Mouse (Mus musculus): ENCODE data around the gene Mrrf. TPM values are rescaled to one million over a fixed set of nuclear protein-coding genes. Genes with fewer than 3 reads are reported as not detected.

Mrrf gene
- polyA plus RNA-seq, 1 experiment: 54.0 TPM

DNA sequence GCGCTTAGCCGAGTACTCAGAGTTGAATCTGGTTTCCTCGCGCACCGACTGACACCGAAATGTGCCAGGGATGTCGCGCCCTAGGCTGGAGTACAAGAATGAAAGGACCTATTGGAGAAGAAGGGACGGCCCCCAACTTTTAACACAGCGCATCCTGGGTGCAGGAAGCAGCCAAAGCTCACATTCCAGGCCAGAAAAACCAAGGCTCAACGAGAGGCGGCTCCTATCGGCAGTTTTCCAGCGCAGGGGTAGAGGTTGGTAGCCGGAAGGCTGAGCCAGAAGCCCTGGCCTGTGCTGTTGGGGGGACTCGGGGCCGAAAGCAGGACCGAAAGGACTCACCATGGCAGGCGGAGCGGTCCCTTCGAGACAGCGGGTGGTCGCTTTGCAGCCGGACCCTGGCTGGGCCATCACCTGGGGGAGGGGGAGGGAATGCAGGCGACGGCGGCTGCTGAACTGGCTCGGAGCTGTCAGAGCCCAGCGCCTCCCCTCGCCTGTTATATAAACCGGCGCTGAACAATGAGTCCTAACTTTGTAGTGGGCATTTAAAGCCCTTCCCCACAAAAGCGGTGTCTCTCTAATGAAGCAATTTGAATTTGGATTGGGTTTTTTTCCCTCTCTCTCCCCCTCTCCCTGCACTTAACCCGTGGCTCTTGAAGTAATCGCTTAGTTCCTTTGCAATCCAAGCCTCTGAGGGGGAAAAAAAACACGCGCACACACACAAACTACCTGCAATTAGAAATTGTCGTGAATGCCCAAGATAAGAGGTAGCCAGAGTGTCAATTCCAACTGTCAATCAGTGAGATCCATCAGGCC, 32.4 kb upstream of the Mrrf start:
- Histone ChIP-seq H3K27ac (ENCODE audit: insufficient read depth, low read depth, low read length) (no peak overlapping the region), H3K36me3 (ENCODE audit: control insufficient read depth, insufficient read depth, low read length) (no peaks in the 10 kb centered on the region), H3K27me3 (replicated peaks; ENCODE audit: control insufficient read depth, insufficient read depth, low read length) (peaks cover 5% of the 10 kb centered on the region), H3K4me3 (ENCODE audit: insufficient read depth, low read depth, low read length) (peak overlapping the region; percentile 29), H3K4me1 (ENCODE audit: control insufficient read depth, insufficient read depth, low read length) (peaks cover 3% of the 10 kb centered on the region; the same call in 1 of the 2 replicates)
- 8% methylated on average over 38 of the region's 38 CpGs for WGBS
- peak; percentile 24 for DNase-seq
- TF ChIP-seq CTCF (conservative IDR thresholded peaks at IDR 0.05; ENCODE audit: insufficient read depth, insufficient read length, low read depth, low read length) (no peak), POLR2A (IDR thresholded peaks at IDR 0.05; ENCODE audit: low read depth, low read length) (no peak)

DNA sequence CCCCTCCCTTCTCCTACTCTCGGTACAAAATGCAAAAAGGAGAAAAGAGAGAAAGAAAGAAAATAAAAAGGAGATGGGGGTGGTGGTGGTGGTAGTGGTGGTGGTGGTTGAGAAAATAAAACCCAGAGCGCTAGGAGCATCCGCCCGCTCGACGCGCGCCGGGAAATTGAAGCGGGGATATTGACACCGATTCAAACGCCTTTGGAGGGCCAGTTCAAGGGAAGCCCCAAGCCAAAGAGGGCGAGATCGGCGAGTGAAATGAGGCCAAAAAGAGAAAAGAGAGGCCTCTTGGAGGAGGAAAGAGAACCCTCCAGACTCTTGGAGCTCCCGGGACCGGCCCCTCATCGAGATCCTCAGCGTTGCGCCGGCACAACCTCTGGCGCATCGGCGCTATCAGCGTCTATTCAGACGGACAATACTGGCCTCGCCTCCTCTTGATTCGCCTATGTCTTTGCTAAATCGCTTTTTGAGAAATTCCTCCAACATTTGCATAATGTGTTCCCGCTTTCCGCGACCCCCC, 31.7 kb upstream of the Mrrf start:
- DNase-seq: no peak
- H3K36me3 ChIP-seq (ENCODE audit: control insufficient read depth, insufficient read depth, low read length): no peaks in the 10 kb centered on the region
- peaks cover 3% of the 10 kb centered on the region; the same call in 1 of the 2 replicates for H3K4me1 ChIP-seq (ENCODE audit: control insufficient read depth, insufficient read depth, low read length)
- H3K27me3 ChIP-seq (replicated peaks; ENCODE audit: control insufficient read depth, insufficient read depth, low read length): peaks cover 5% of the 10 kb centered on the region
- H3K4me3 ChIP-seq (ENCODE audit: insufficient read depth, low read depth, low read length): peak overlapping the region; percentile 31
- H3K27ac ChIP-seq (ENCODE audit: insufficient read depth, low read depth, low read length): no peak overlapping the region
- TF ChIP-seq CTCF (conservative IDR thresholded peaks at IDR 0.05; ENCODE audit: insufficient read depth, insufficient read length, low read depth, low read length) (no peak), POLR2A (IDR thresholded peaks at IDR 0.05; ENCODE audit: low read depth, low read length) (no peak)
- WGBS: 3% methylated on average over 32 of the region's 32 CpGs

DNA sequence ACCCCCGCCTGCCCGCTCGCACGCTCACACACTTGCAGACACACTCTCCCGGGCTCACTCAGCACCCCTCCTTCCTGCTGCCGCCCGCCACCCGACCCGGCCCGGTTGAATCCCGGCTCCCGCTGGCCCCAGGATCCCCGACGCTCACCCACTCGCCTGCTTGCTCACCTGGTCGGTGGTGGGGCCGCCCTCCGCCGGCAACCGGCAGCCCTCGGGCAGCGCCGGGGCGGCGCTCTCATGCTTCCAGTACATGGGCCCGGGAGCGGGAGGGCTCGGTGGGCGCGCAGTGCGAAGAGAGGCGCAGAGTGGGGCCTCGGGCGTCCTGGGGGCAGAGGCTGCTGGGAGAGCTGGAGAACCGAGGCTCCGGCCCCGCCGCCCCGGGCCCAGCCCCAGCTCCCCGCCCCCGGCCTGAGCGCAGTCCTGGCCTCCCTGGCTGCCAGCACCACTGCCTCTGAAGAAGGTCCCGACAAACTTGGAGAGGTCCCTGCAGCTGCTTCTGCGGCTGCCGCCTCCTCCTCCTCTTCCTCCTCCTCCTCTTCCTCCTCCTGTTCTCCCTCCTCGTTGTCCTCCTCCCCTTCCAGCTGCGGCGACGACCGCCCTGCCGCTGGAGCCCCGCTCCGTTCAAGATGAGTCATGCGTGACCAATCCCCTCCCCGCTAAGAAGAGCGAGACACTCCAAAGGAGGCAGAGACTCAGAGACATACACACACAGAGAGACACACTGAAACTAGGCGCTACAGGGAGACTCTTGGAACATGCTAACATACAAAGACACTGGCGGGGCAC, 31.0 kb upstream of the Mrrf start, which contains the start of gene Lhx6:
Gene Lhx6, minus strand, starts transcription at position 453 of the 786 bp plus-strand sequence.
- peak within 1 kb of the TSS; percentile 31 for H3K4me3 ChIP-seq (ENCODE audit: insufficient read depth, low read depth, low read length)

DNA sequence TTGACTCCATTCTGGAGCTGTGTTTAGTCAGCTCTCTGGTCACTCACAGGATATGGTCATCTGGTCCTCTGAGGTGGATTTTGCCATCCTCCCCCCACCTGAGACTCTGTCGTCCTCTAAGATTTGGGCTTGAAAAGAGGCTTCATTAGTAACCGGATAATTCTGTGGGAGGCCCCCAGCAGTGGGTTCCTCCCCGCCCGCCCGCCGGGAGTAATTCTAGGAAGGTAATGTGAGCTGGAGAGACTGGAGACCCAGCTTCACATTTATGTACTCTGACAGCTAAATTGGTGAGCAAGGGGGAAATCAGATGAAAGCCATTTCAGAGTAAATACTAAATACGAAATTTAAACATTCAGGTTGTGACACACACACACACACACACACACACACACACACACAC, 27.6 kb upstream of the Mrrf start:
- H3K27me3 ChIP-seq (replicated peaks; ENCODE audit: control insufficient read depth, insufficient read depth, low read length): peaks cover 5% of the 10 kb centered on the region
- H3K27ac ChIP-seq (ENCODE audit: insufficient read depth, low read depth, low read length): no peak overlapping the region
- WGBS: 15% methylated on average over 7 of the region's 7 CpGs
- H3K4me3 ChIP-seq (ENCODE audit: insufficient read depth, low read depth, low read length): no peak overlapping the region
- no peaks in the 10 kb centered on the region for H3K36me3 ChIP-seq (ENCODE audit: control insufficient read depth, insufficient read depth, low read length)
- no peak for DNase-seq
- TF ChIP-seq POLR2A (IDR thresholded peaks at IDR 0.05; ENCODE audit: low read depth, low read length) (no peak), CTCF (conservative IDR thresholded peaks at IDR 0.05; ENCODE audit: insufficient read depth, insufficient read length, low read depth, low read length) (no peak)
- no peaks in the 10 kb centered on the region for H3K4me1 ChIP-seq (ENCODE audit: control insufficient read depth, insufficient read depth, low read length)

More for the DNA sequence above, 31.0 kb upstream of the Mrrf start, which contains the start of gene Lhx6:
- WGBS: 1% methylated on average over 58 of the region's 58 CpGs
- Histone ChIP-seq H3K36me3 (ENCODE audit: control insufficient read depth, insufficient read depth, low read length) (no peaks in the 10 kb centered on the region), H3K4me1 (ENCODE audit: control insufficient read depth, insufficient read depth, low read length) (peaks cover 3% of the 10 kb centered on the region; the same call in 1 of the 2 replicates), H3K27me3 (replicated peaks; ENCODE audit: control insufficient read depth, insufficient read depth, low read length) (peaks cover 5% of the 10 kb centered on the region), H3K27ac (ENCODE audit: insufficient read depth, low read depth, low read length) (no peak within 1 kb of the TSS)
- TF ChIP-seq POLR2A (IDR thresholded peaks at IDR 0.05; ENCODE audit: low read depth, low read length) (no peak), CTCF (conservative IDR thresholded peaks at IDR 0.05; ENCODE audit: insufficient read depth, insufficient read length, low read depth, low read length) (no peak)
- DNase-seq: no peak

DNA sequence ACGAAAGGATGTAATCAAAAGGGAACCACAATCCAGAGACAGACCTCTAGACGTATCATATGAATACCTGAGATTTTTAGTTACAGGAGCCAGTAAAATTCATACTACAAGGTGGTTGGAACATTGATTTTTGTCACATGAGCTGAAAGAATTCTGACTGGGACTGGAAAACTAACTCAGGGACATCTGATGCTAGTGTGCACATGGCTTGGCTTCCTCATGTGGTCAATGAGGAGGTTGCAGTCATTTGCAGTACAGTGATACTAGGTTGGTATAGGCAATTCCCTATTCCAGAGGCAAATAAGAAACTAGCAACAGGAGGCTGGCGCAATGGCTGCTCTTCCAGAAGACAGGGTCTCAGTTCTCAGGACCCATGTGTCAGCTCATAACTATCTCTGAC, 23.6 kb upstream of the Mrrf start:
- TF ChIP-seq POLR2A (IDR thresholded peaks at IDR 0.05; ENCODE audit: low read depth, low read length) (no peak), CTCF (conservative IDR thresholded peaks at IDR 0.05; ENCODE audit: insufficient read depth, insufficient read length, low read depth, low read length) (peak; percentile 24; the same call in 1 of the 2 replicates)
- H3K27me3 ChIP-seq (replicated peaks; ENCODE audit: control insufficient read depth, insufficient read depth, low read length): no peaks in the 10 kb centered on the region
- H3K4me3 ChIP-seq (ENCODE audit: insufficient read depth, low read depth, low read length): no peak overlapping the region
- no peak overlapping the region for H3K27ac ChIP-seq (ENCODE audit: insufficient read depth, low read depth, low read length)
- peaks cover 3% of the 10 kb centered on the region for H3K36me3 ChIP-seq (ENCODE audit: control insufficient read depth, insufficient read depth, low read length)
- 80% methylated on average over 3 of the region's 3 CpGs for WGBS
- no peak for DNase-seq
- no peaks in the 10 kb centered on the region for H3K4me1 ChIP-seq (ENCODE audit: control insufficient read depth, insufficient read depth, low read length)

DNA sequence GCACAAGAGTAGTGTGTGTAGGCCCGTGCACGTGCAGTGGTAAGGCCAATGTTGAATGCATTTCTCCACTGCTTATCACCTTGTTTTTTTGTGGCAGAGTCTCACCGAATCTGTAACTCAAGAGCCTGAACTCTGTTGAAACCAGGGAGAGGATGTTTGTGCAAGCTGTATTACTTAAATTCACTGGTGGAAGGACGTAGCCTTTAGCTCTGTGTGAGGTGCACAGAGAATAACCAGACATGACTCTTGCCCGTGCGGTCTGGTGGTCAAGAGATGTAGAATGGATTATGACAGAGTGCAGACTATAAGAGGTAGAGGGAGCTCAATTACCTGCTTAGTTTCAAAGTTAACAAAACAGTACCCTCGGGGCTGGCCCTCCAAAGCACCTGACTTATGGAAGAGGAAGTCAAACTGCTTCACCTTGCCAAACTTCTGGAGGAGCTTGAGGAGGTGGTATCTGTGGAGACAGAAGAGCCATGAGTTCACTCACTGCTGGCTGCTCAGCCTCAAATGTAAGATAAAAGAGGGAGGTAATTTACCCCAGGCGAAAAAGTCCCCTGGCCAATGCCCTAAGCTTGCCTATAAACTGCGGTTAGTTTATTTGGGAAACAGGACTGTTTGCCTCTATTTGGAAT, 9.3 kb upstream of the Mrrf start:
- H3K4me1 ChIP-seq (ENCODE audit: control insufficient read depth, insufficient read depth, low read length): peaks cover 7% of the 10 kb centered on the region
- H3K36me3 ChIP-seq (ENCODE audit: control insufficient read depth, insufficient read depth, low read length): peaks cover 6% of the 10 kb centered on the region
- 83% methylated on average over 9 of the region's 9 CpGs for WGBS
- no peak overlapping the region for H3K27ac ChIP-seq (ENCODE audit: insufficient read depth, low read depth, low read length)
- TF ChIP-seq CTCF (conservative IDR thresholded peaks at IDR 0.05; ENCODE audit: insufficient read depth, insufficient read length, low read depth, low read length) (no peak), POLR2A (IDR thresholded peaks at IDR 0.05; ENCODE audit: low read depth, low read length) (no peak)
- DNase-seq: no peak
- H3K27me3 ChIP-seq (replicated peaks; ENCODE audit: control insufficient read depth, insufficient read depth, low read length): no peaks in the 10 kb centered on the region
- no peak overlapping the region for H3K4me3 ChIP-seq (ENCODE audit: insufficient read depth, low read depth, low read length)

Data from kidney, adult 2 months (tissue).